Mouse (Mus musculus): ENCODE measurements at regions not wholly inside any gene's neighbourhood (a gene's known extent, or its start where the extent isn't known, plus 50 kb on each side); places are given as distances from the start of the nearest gene placed in this dataset.

DNA sequence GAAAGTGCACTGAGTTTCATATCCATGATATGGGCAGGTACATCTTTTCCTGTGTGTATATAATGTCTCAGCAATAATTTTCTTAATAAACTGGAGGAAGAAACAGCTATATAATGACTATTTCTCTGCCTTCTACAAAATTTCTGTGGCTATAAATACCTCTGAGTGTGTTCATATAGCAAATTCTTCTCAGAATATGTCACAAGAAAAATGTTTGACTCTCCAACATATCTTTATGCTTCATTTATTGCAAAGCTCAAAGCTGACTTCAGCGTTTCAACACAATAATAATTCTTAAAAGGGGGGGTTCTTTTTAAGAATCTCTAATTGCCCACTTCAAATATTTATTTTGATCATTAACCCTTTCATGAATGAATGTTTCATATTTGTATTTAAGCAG lies 310.0 kb upstream of the Paip1 start:
- DNase-seq (ENCODE audit: low spot score), result no peak

DNA sequence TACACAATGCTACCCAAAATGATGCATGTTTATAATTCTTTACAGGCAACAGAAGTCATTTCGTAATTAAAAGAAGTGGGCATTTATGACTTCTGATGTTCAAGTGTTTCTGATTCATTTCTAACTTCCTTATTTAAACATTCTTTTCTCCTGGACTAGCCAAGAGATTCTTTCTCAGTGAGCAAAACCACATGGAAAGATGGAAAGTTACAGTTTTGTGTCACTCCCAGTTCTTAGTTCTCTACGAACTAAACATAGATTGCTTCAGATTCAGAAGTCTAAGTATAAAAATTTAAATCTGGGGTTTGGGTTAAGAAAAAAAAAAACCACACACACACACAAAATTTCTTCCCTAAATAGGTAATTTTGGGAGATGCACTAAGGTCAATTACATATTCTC lies 288.0 kb upstream of the Paip1 start:
- no peak for DNase-seq (ENCODE audit: low spot score)

DNA sequence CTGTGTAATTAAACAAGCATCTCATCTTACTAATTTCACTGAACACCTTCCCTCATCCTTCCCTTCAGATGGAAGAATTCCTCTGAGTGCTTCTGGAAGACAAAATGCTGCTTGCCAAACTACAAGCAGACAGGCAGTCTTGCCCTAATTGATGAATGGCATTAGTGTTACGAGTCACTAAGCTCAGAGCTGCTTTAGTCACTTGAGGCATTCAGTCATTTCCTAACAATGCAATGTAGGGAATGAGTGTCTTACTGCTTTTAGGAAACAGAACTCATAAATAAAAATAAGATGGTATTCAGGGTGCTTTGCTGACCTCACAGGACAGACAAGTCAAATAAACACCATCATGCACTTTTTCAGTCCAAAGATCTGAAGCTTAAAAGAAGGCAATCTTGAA lies 285.1 kb upstream of the Paip1 start:
- DNase-seq (ENCODE audit: low spot score), result no peak

DNA sequence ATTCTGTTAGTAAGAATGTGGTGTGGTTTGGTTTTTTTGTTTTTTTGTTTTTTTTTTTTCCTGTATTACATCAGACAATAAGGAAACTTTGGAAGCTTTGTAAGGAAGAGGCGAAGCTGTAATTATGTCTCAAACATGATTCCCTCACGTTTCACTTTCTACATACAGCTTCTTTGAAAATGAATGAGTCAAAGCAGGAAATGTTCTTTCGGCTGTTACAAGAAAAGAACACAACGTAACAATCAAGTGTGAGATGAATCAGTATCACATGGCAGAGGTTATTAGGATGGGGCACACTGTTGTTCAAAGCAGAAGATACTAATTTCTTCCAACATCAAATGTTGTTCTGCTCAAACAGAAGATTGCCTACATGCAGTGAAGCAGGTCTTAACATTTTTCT lies 282.7 kb upstream of the Paip1 start:
- no peak for DNase-seq (ENCODE audit: low spot score)

DNA sequence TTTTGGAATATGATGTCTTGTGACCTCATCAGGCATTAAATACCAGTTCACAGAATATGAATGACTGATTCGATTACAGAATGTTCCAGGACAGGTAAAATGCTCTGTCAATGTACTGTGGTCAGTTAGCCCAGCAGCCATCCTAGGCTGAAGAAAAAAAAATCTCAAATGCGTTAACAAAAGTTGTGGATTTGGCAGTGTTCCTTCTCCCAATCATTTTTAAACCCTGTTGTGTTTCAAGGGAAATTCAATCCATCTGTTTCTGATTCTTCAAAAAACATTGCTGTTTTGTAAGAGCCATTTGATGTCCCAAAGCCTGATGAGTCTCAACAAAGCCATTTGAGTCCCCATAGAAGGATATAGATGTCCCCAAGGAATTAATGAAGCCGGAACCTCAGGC lies 280.7 kb upstream of the Paip1 start:
- no peak for DNase-seq (ENCODE audit: low spot score)

DNA sequence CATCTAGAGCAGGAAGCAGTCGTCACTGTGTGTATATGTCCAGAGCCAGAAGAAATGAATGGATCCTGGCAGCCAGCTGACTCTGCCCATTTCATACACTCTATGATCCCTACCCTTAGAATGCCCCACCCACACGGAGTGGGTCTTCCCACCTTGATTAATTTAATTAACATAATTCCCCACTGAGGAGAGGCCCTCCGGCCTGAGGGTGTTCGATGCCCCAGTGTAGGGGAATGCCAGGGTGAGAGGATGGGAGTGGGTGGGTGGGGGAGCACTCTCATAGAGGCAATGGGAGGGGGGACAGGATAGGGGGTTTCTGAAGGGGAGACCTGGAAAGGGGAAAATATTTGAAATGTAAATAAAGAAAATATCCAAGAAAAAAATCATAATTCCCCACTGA lies 279.3 kb upstream of the Paip1 start:
- no peak for DNase-seq (ENCODE audit: low spot score)

DNA sequence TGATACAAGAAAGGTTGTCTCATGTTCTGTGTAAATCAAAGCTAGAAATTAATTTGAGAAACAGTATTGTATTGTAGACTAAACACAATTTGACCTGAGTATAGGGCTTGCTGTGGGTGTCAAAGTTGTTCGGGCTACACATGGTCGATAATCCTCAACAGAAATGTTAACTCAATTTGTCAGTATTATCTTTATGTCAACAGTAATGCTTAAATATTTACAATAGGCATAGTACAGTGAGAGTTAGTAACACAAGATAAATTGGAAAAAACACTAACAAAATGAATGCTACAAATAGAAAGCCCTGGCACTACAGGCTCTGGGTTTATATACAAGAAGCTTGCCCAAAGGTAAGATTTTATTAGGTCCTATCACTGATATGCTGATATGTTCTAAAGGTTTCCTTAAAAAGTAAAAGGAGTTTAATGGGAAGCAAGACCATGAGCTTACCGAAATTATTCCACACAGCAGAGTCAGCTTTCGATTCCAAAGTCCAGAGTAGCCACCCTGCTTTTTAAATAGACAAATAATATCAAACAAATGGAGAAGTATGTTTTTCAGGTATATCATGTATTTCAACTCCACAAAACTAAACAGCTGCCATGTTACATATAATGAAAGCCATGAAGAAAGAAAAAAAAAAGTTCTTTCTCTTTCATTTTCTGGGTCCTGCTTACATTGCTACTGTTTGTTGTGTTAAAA lies 277.4 kb upstream of the Paip1 start:
- DNase-seq (ENCODE audit: low spot score), result no peak

DNA sequence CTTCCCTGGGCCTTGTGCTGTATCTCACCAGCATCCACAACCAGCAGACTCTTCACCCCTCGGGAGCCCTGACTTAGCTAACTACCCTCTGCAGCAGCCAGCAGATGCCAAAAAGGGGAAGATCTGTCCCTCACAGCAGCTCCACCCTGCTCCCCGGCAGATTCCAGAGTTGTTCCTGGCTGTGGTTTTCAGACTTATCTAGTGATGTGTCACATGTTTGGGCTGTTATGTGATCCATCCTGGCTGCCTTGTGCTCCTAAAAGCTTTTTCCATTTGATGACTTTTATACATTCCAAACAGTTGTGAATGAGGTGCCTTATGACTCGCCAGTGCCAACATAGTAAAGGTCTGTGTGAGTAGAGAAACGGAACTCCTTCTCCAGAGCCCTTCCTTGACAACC lies 250.6 kb upstream of the Paip1 start:
- DNase-seq (ENCODE audit: low spot score), result no peak

DNA sequence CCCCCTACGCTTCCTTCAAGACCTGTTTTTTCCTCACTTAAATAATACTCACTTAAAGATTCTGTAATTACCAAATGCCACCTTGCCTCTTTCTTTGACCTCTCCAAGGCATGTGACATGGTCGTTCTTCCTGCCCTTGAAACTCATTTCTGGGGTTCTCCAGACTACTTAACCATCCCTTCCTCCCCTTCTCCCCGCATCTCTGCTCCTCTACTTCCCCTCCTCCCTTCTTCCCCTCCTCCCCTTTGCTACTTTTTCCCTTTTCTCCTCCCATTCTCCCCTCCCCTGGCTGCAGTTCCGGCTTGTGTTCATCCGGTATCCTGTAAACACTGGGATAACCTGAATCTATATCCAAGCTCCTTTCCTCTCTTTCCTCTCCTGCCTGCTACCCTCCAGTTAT lies 250.2 kb upstream of the Paip1 start:
- DNase-seq (ENCODE audit: low spot score), result no peak

DNA sequence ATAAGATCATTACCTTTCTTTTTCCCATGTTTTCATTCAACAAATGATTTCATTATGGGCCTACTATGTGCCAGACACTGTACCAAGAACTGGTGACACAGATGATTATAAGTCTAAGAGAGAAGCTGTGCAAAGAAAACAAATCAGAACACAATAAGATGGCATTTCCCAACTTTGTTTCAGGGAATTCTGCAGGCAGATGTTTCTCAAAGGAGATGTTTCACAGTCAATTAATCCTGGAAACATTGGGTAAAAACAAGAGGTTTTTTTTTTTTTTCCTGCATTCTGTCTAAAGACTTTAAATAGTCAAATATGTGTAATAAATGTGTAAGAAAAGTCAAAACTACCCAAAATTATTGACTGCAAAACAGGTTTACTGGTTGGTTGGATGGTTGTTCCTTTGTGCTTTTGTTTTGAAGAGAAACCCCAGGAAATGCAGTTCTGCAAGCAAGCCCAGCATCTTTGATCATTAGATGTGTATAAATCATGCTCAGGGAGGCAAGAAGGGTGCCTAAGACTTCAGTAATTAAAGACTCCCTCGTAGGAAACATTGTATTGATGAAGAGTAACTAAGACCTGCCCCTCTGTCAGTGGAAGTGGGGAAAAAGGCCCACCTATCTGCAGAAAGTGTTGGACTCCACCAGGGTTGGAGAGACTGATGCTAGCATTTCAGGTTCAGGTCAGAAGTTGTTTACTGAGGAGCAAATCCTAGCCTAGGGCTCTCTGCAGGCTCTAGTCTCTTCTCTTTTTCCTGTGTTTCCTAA lies 249.1 kb upstream of the Paip1 start:
- DNase-seq (ENCODE audit: low spot score), result no peak

DNA sequence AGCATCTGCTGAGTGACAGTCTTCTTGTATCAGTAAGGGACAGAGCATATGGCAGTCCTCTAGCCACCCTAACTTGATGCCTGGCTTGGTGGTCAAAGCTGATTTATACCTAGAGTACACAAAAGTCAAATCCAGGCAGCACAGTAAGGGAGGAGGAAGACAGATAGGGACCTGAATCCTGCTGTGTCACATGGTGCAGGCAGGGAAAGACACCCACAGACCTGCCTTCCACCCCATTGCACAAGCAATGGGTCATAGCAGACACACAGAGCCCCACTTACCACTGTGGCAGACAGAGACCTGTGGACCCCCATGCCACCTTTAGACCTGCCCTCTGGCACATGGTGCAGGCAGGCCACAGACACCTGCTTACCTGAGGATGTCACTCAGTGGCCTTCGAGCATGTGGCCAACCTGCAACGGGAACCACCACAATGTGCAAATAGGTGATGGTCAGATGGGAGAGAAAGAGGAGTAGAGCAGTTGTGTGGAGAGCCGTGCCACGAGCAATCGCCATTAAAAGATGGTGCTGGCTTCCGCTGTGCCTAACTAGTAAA lies 244.0 kb upstream of the Paip1 start:
- no peak for DNase-seq (ENCODE audit: low spot score)

DNA sequence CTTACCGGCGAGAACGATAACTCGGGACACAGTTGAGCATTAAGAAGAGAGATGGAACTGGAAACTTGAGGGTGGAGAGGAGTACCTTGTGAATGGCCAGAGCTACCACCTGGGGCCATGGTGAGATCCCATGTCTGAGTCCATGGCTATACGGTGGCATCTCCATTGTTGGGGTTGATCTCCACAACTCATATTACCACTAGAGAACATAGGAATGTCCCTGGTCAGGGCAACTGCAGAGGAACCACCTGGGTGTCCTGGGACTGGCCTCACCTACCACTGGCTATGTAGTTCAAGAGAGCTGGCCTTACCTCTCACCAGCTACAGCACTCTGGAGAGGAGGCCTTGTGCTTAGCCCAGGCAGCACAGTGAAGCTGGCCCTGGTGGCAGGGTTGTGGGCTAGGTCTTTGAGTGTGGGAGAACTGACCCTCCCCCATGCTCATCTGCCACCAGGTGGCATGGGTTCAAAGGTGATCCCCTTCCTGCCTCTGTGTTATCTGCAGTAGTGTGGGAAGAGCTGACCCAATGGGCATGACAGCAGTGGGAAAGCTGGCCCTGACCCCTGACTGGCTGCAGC lies 242.7 kb upstream of the Paip1 start:
- DNase-seq (ENCODE audit: low spot score), result no peak

DNA sequence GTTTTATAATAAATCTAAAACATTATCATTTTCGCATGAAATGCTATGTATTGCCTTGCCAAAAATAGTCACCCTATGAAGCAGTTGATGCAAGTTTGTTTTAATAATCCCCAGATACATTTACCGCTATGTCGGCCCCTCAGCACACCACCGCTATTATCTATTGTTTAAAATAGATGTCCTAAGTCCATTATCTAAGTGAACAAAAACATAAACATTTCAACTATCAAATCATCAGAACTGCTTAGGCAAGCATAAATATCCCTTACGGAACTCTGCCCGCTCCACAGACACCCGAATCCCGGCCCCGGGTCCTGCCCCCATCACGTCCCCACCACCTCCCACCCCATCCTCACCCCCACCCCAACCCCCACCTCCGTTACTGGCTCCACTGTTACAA lies 196.8 kb upstream of the Paip1 start:
- no peak for DNase-seq (ENCODE audit: low spot score)

DNA sequence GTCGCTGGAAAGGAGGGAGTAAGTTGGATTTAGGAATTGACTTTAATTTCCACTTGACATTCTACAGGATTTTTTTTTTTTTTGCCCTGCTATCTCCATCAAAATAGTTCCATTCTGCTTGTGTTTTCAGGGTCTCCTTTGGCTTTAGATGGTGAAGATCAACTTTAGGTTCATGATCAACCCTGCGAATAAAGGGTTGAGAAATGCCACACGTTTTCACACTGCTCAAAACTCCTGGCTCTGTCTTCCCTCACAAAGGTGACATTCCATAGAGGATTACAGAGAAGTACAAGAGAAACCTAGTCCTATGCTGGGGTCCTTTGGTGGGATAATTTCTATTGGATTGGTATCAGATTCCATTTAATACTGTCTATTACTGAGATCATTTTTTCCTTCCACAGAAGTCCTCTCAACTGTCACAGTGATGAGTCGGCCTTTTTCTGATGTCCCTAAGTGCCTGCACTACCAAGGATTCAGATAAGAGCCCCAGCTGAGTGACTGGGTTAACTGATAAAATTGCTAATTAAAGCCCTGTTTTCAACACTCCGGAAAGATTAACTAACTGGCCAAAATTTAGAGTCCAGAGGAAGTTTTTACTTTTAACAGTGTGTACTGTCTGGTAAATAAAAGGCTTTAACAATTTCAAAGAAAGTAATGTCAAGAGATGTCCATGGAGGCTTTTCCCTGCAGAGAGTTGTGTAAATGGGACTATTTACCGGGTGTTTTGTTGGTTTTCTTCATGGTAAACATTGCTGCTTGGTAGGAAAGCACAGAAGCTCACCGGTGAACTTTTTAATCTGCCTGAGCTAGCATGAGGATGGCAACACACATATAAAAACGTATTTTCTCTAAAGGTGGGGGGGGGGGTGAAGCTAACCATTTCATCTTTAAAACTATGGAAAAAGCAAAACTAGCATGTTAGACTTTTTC lies 196.0 kb upstream of the Paip1 start:
- no peak for DNase-seq (ENCODE audit: low spot score)

DNA sequence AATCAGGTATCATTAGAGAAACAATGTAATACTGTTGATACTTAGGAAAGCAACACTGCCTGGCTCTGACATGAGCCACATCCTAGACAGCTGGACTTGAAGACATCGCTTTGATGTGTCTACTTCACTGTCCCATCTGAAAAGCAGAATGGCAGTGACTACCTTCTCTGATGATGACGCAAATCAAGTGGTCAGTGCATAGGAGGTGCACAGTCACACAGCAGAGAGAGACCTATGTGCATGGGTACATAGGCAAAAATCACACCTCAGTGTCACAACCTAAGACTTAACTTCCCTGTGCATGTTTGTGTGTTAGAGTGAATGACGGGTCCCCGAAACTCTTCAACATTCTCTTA lies 195.4 kb upstream of the Paip1 start:
- no peak for DNase-seq (ENCODE audit: low spot score)

DNA sequence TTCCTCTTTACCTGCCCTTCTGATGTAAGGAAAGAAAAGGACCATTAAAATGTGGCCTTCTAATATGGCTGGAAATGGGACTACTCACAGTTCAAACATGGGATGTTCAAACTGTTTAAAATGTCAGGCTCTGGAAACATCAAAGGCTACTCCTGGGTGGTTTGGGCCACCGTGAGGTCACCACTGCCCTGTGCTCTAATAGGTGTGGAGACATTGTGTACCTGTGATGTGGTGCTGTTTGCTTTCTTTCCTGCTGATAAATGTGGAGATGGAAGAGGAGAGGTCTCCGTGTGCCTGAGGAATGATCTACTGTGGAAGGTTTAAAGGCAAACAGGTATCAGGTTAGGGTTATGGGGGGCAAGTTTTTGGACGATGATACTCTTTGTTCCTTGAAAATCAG lies 194.5 kb upstream of the Paip1 start:
- no peak for DNase-seq (ENCODE audit: low spot score)

DNA sequence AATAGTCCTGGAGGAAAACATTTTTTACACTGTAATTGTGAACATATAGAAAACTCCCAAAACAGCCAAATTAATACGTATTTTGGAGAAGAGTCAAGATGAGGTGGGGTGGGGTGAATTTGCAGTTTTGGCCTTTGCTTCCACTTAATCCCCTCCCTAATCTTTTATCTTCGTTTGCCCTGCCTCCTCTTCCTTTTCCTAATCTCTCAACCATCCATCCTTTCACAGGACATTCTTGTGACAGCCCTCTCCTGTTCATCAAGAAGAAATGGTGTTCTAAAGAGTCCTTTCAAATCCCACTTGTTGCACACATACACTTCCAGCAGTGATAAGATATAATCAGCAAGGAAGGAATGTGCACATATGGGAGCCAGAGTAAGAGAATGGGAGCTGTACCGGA lies 186.0 kb upstream of the Paip1 start:
- DNase-seq (ENCODE audit: low spot score), result no peak

DNA sequence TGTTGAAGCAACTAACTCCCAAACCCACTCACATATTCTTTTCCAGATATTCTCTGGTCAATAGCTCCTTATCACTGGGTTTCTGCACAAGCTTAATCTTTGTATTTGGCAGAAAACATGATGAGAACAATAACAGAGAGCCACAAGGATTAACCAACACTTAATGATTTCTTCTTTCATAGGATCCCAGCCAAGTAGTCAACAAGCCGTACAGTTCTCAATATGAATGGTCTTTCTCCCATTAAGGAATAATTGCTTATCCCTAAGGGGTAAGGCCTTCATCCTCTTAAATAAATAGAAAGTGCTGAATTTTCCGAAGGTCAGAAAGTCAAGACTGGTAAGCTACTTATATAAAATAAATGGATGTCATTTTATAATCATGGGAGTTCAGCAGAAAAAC lies 181.3 kb upstream of the Paip1 start:
- no peak for DNase-seq (ENCODE audit: low spot score)

DNA sequence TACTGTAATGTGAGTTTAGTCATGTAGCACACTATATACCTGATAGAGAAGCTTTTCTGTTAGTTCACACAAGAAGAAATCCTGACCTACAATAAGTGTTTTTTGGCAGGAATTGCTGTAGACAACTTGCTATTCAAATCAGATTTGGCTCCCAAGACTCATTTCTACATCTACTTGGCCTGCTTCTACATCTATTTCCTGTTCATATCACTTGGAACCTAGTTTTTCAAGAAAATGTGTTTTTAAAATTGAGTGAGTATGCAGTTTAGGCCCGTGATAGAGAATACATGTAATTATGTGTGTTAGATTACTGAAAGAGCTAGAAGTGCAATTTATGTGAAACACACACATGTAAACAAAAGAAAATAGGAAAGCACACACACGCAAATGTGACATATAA lies 176.4 kb upstream of the Paip1 start:
- no peak for DNase-seq (ENCODE audit: low spot score)

DNA sequence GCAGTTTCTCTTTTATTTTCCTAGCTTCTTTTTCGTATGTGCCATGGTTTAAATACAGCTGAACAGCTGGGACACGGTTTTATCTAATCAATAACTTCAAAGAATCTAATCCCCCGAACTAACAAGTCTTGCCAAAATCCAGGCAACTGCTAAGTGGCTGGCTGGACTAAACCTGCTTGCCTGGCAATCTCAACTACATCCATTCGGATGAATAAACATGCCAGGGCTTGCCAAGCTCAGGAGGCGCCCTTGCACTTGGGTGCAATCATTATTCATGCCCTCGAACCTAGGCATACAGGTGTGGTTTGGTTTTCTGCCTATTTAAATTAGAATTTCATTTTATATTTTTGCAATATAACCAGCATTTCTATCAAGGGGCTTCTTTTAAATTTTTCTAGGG lies 172.1 kb upstream of the Paip1 start:
- no peak for DNase-seq (ENCODE audit: low spot score)

DNA sequence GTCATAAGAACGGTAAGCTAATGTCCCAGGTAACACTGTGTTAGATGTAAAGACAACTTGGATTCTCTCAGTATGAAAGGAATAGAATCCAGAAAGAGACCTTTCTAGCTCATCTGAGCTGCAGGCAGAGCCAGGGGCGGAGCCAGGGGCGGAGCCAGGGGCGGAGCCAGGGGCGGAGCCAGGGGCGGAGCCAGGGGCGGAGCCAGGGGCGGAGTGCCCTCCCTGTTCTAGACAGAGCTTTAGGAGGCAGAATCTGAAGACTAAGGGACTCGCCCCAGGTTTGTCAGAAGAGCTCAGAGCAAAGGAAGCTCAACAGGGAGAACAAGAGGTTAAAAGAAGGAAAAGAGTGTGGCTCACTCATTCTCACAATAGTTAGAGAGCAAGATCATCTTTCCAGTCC lies 169.9 kb upstream of the Paip1 start:
- no peak for DNase-seq (ENCODE audit: low spot score)

DNA sequence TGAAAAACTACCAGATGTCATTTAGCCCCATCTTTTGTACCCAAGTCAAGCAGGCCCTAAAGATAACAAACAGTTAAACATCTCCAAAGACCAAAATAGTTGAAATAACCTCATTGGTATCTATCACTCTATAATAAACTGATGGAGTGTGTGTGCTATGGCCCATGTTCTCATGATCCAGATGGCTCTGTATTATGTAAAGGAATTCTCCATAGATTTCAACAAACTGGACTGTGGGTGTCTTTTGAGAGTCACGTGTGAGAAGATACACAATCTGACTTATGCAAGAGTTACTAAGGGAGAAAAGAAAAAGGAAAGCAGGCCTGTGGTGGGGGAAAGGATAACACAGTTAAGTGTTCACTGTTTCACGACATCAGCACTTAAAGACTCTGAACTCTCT lies 164.8 kb upstream of the Paip1 start:
- DNase-seq (ENCODE audit: low spot score), result no peak

All from gastrocnemius, adult 18-20 months (tissue).